Mouse (Mus musculus) adrenal gland, postnatal 10 days (tissue): Measurements from ENCODE around the gene Unc5cl. TPM values are rescaled to one million over a fixed set of nuclear protein-coding genes. Genes with fewer than 3 reads are reported as not detected.

Source experiments
- total RNA-seq, 2 experiments: library from RNA; stranded (reverse); gene quantifications; 2 replicates each; pipeline ENCODE4 v1.2.3; 2021

The Unc5cl gene
- total RNA-seq, 2 experiments from 2014 or later: 0.21 TPM; not detected in 1

Other genes with a start within 250 kb of the Unc5cl start
- under 1 TPM; 0.09 to 0.42 TPM for gene Trem1, start 222.1 kb upstream of the Unc5cl start, total RNA-seq
- gene Trem3, start 207.1 kb upstream of the Unc5cl start, total RNA-seq: under 1 TPM; 0.70 to 0.72 TPM
- gene Treml4, start 190.6 kb upstream of the Unc5cl start, total RNA-seq: 1 to 10 TPM; 1.4 to 2.2 TPM
- gene Treml2, start 155.4 kb upstream of the Unc5cl start, total RNA-seq: 1 to 10 TPM; 1.5 to 2.0 TPM
- gene B430306N03Rik, start 138.8 kb upstream of the Unc5cl start, total RNA-seq: under 1 TPM; 0.66 to 0.79 TPM
- 1 to 10 TPM; 1.2 to 1.9 TPM for gene Trem2, start 108.5 kb upstream of the Unc5cl start, total RNA-seq
- gene Treml1, start 95.0 kb upstream of the Unc5cl start, total RNA-seq: under 1 TPM; 0.48 TPM
- 10 to 100 TPM; 31.0 to 31.3 TPM for gene Nfya, start 45.0 kb upstream of the Unc5cl start, total RNA-seq
- 10 to 100 TPM; 19.1 to 22.8 TPM for gene Oard1, start 44.9 kb upstream of the Unc5cl start, total RNA-seq
- gene Apobec2, start 22.0 kb upstream of the Unc5cl start, total RNA-seq: 10 to 100 TPM; 15.9 to 51.1 TPM
- gene Tspo2, start 3.4 kb upstream of the Unc5cl start, total RNA-seq: 1 to 10 TPM; 1.5 to 2.1 TPM